Mouse (Mus musculus) thymus, postnatal 10 days (tissue): ENCODE measurements at regions not wholly inside any gene's neighbourhood (a gene's known extent, or its start where the extent isn't known, plus 50 kb on each side); places are given as distances from the start of the nearest gene placed in this dataset.
A peak's percentile ranks its signal among the peaks of the same experiment; 100 is the strongest.
"Not testable (repeated sequence)": the region's sequence is repeated elsewhere in the genome, so short reads cannot be mapped to it uniquely, and the experiment has no call there.

Source experiments
- DNase-seq, 2 experiments: peaks; one replicate each; pipeline ENCODE4 v3.0.0; 2021; ENCODE audit warnings: low spot score in 2 of 2

GRCm38 (mm10) chr15:25245631-25246030 lies 167.9 kb downstream of the Basp1 start:
- no peak for DNase-seq

GRCm38 (mm10) chr15:25237665-25238664 lies 175.6 kb downstream of the Basp1 start:
- DNase-seq = no peak

- no peak for DNase-seq
Observed at GRCm38 (mm10) chr15:25236191-25236723, 177.3 kb downstream of the Basp1 start.

- no peak for DNase-seq
Observed at GRCm38 (mm10) chr15:25234064-25234700, 179.4 kb downstream of the Basp1 start.

- no peak for DNase-seq
Observed at GRCm38 (mm10) chr15:25230213-25230612, 183.4 kb downstream of the Basp1 start.

GRCm38 (mm10) chr15:25229807-25230206 lies 183.8 kb downstream of the Basp1 start:
- no peak for DNase-seq

GRCm38 (mm10) chr15:25227496-25227895 lies 186.1 kb downstream of the Basp1 start:
- DNase-seq = peak in 1 of 2 experiments; percentile 9

- DNase-seq = no peak
Observed at GRCm38 (mm10) chr15:25225936-25226335, 187.6 kb downstream of the Basp1 start.

GRCm38 (mm10) chr15:25225431-25225830 lies 188.1 kb downstream of the Basp1 start:
- no peak for DNase-seq

- no peak for DNase-seq
Observed at GRCm38 (mm10) chr15:25221749-25222148, 191.8 kb downstream of the Basp1 start.

- DNase-seq = no peak
Observed at GRCm38 (mm10) chr15:25216375-25216774, 197.2 kb downstream of the Basp1 start.

GRCm38 (mm10) chr15:25202097-25202496 lies 211.5 kb downstream of the Basp1 start:
- no peak for DNase-seq

GRCm38 (mm10) chr15:25200249-25200648 lies 213.3 kb downstream of the Basp1 start:
- not testable (repeated sequence) for DNase-seq

GRCm38 (mm10) chr15:25187881-25188326 lies 225.7 kb downstream of the Basp1 start:
- DNase-seq = no peak

- DNase-seq = no peak
Observed at GRCm38 (mm10) chr15:25172755-25173154, 240.8 kb downstream of the Basp1 start.

GRCm38 (mm10) chr15:25146371-25146770 lies 267.2 kb downstream of the Basp1 start:
- no peak for DNase-seq

GRCm38 (mm10) chr15:25144228-25144627 lies 269.3 kb downstream of the Basp1 start:
- DNase-seq = peak; percentile 5 to 36

- DNase-seq = no peak
Observed at GRCm38 (mm10) chr15:25140389-25141181, 273.0 kb downstream of the Basp1 start.

- DNase-seq = no peak
Observed at GRCm38 (mm10) chr15:25137091-25137490, 276.5 kb downstream of the Basp1 start.

- no peak for DNase-seq
Observed at GRCm38 (mm10) chr15:25135471-25136262, 277.9 kb downstream of the Basp1 start.

- no peak for DNase-seq
Observed at GRCm38 (mm10) chr15:25130096-25130495, 283.5 kb downstream of the Basp1 start.
